Mouse (Mus musculus) spleen, adult 2 months (tissue): ENCODE measurements around the gene Lrrc25.

Experiments used
- CTCF ChIP-seq: fragments of 200-500 bp; IDR thresholded peaks from 2 replicates; pipeline ENCODE4 v1.5.1; 2011; ENCODE audit warnings: mild to moderate bottlenecking, inconsistent platforms; ENCODE audit not compliant: insufficient read depth, insufficient read length, insufficient replicate concordance; ENCODE audit errors: extremely low read depth
- POLR2A ChIP-seq: fragments of 200-500 bp; IDR thresholded peaks from 2 replicates; pipeline ENCODE4 v1.6.1; 2011; ENCODE audit warnings: low read depth, low read length, inconsistent platforms

- TF ChIP-seq CTCF: no peak
- TF ChIP-seq POLR2A: no peak
These were observed 32.2 kb upstream of the Lrrc25 start for GRCm38 (mm10) chr8:70583476-70584387.
